Mouse (Mus musculus): ENCODE data around the gene Bbx. TPM values are rescaled to one million over a fixed set of nuclear protein-coding genes. Genes with fewer than 3 reads are reported as not detected.

Gene Bbx
- polyA plus RNA-seq, 2 experiments = 1.8 to 3.4 TPM

- ATAC-seq (ENCODE audit: insufficient read depth) = no peak
Observed at GRCm38 (mm10) chr16:50170812-50171211, 261.4 kb downstream of the Bbx start.

DNA sequence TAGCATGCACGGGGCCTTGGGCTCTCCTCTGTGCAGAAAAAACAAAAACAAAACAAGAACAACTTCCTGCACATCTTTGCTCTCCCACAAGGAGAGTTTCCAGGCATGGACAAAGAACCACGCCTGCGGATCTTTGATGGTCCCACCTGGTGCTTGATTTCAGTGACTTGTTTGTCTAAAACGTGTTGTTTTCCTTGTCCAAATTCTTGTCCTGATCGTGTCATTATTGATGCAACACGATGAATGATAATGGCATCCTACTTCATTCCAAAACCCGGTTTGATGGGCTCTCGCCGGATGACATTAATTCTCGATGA lies 264.2 kb downstream of the Bbx start:
- Histone ChIP-seq H3K4me1 (replicated peaks; ENCODE audit: control insufficient read depth in 2 of 2, insufficient read depth in 2 of 2, low read length in 1 of 2) (no peaks in the 10 kb centered on the region; a peak in 1 of 4 replicates), H3K27ac (no peak overlapping the region), H3K9me3 (ENCODE audit: control insufficient read depth, low read length) (no peaks in the 10 kb centered on the region), H3K9ac (replicated peaks) (no peak overlapping the region), H3K4me2 (ENCODE audit: low read depth) (no peak overlapping the region), H3K27me3 (ENCODE audit: control insufficient read depth, insufficient read depth, low read length) (no peaks in the 10 kb centered on the region), H3K4me3 (ENCODE audit: insufficient read depth in 1 of 2, low read depth in 2 of 2, low read length in 2 of 2) (no peak overlapping the region), H3K36me3 (replicated peaks; ENCODE audit: control insufficient read depth, insufficient read depth, low read depth) (no peaks in the 10 kb centered on the region)
- no peak for ATAC-seq (ENCODE audit: insufficient read depth)
- 62% methylated on average over 10 of the region's 10 CpGs for WGBS (ENCODE audit: insufficient replicate concordance)
- TF ChIP-seq CTCF (IDR thresholded peaks at IDR 0.05; ENCODE audit: low read depth) (no peak), EP300 (IDR thresholded peaks at IDR 0.05; ENCODE audit: low read depth) (no peak)
- DNase-seq (ENCODE audit: low read depth in 3 of 3, low spot score in 3 of 3) = no peak

More at GRCm38 (mm10) chr16:50170812-50171211, 261.4 kb downstream of the Bbx start:
- Histone ChIP-seq H3K4me2 (ENCODE audit: low read depth) (no peak overlapping the region), H3K9me3 (ENCODE audit: control insufficient read depth, low read length) (no peaks in the 10 kb centered on the region), H3K4me1 (replicated peaks; ENCODE audit: control insufficient read depth in 2 of 2, insufficient read depth in 2 of 2, low read length in 1 of 2) (no peaks in the 10 kb centered on the region), H3K4me3 (ENCODE audit: insufficient read depth in 1 of 2, low read depth in 2 of 2, low read length in 2 of 2) (no peak overlapping the region), H3K27ac (no peak overlapping the region), H3K36me3 (replicated peaks; ENCODE audit: control insufficient read depth, insufficient read depth, low read depth) (no peaks in the 10 kb centered on the region), H3K9ac (replicated peaks) (no peak overlapping the region), H3K27me3 (ENCODE audit: control insufficient read depth, insufficient read depth, low read length) (no peaks in the 10 kb centered on the region)
- TF ChIP-seq CTCF (IDR thresholded peaks at IDR 0.05; ENCODE audit: low read depth) (no peak), EP300 (IDR thresholded peaks at IDR 0.05; ENCODE audit: low read depth) (no peak)
- 81% methylated on average over 5 of the region's 5 CpGs for WGBS (ENCODE audit: insufficient replicate concordance)
- no peak for DNase-seq (ENCODE audit: low read depth in 3 of 3, low spot score in 3 of 3)

DNA sequence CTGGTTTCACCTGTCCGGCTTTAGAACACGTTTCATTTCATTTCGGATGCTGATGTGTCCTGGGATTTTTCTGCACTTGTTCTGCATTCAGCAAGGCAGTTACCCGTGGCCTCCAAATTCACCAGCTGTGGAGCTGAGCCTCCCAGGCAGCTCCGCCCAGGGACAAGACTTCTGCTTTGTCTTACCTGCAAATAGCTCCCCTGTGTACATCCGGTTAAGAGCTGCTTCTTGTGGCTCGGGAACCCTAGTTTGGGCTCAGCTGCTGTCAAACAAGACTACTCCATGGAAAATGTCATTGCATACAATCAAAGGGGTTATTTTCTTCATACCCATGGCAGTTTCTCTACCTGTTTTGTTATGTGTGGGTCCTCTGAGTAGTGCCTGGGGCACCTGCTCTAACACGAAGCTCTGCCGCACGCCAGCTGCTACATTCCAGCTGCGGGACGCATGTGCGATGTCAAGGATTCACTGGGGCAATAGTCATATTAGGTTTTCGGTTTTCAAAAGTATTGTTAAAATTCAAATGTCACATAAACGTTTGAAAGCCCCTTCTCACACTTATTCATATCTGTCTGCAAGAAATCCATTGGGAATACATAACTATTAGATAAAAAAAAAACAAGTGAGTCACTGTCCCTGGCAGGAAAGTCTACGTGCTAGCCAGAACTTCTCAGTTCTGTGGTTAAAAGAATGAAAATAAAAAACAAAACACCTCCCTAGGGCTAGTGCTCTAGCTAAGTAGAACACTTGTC lies 264.8 kb downstream of the Bbx start:
- TF ChIP-seq CTCF (IDR thresholded peaks at IDR 0.05; ENCODE audit: low read depth) = no peak
- no peak for TF ChIP-seq EP300 (IDR thresholded peaks at IDR 0.05; ENCODE audit: low read depth)
- no peak overlapping the region for H3K27ac ChIP-seq
- DNase-seq (ENCODE audit: low read depth in 3 of 3, low spot score in 3 of 3) (no peak), ATAC-seq (ENCODE audit: insufficient read depth) (no peak)
- no peaks in the 10 kb centered on the region for H3K27me3 ChIP-seq (ENCODE audit: control insufficient read depth, insufficient read depth, low read length)
- H3K4me3 ChIP-seq (ENCODE audit: insufficient read depth in 1 of 2, low read depth in 2 of 2, low read length in 2 of 2) = no peak overlapping the region
- H3K36me3 ChIP-seq (replicated peaks; ENCODE audit: control insufficient read depth, insufficient read depth, low read depth) = no peaks in the 10 kb centered on the region
- H3K4me2 ChIP-seq (ENCODE audit: low read depth) = no peak overlapping the region
- no peak overlapping the region for H3K9ac ChIP-seq (replicated peaks)
- no peaks in the 10 kb centered on the region; a peak in 1 of 4 replicates for H3K4me1 ChIP-seq (replicated peaks; ENCODE audit: control insufficient read depth in 2 of 2, insufficient read depth in 2 of 2, low read length in 1 of 2)
- H3K9me3 ChIP-seq (ENCODE audit: control insufficient read depth, low read length) = no peaks in the 10 kb centered on the region
- WGBS (ENCODE audit: insufficient replicate concordance) = 67% methylated on average over 16 of the region's 16 CpGs

DNA sequence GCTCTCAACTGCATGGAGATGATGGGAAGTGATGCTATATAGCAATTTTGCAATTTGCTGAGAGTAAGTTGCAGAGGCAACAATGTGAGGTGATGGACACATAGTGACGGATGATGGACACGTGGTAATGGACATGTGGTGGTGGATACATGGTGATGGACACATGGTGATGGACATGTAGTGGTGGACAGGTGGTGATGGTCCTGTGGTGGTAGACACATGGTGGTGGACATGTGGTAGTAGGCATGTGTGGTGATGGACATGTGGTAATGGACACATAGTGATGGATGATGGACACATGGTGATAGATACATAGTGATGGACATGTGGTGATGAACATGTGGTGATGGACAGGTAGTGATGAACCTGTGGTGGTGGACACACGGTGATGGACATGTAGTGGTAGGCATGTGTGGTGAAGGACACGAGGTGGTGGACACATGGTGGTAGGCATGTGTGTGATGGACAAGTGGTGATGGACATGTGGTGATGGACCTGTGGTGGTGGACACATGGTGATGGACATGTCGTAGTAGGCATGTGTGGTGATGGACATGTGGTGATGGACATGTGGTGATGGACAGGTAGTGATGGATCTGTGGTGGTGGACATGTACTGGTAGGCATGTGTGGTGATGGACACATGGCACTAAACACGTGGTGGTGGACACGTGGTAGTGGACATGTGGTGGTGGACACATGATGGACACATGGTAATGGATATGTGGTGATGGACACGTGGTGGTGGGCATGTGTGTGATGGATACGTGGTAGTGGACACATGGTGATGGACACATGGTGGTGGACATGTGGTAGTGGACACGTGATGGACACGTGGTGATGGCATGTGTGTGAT lies 271.5 kb downstream of the Bbx start:
- Histone ChIP-seq H3K4me2 (ENCODE audit: low read depth) (no peak overlapping the region), H3K27ac (no peak overlapping the region), H3K9me3 (ENCODE audit: control insufficient read depth, low read length) (no peaks in the 10 kb centered on the region), H3K27me3 (ENCODE audit: control insufficient read depth, insufficient read depth, low read length) (no peaks in the 10 kb centered on the region), H3K4me3 (ENCODE audit: insufficient read depth in 1 of 2, low read depth in 2 of 2, low read length in 2 of 2) (no peak overlapping the region), H3K36me3 (replicated peaks; ENCODE audit: control insufficient read depth, insufficient read depth, low read depth) (no peaks in the 10 kb centered on the region), H3K9ac (replicated peaks) (no peak overlapping the region), H3K4me1 (replicated peaks; ENCODE audit: control insufficient read depth in 2 of 2, insufficient read depth in 2 of 2, low read length in 1 of 2) (no peaks in the 10 kb centered on the region; a peak in 1 of 4 replicates)
- TF ChIP-seq EP300 (IDR thresholded peaks at IDR 0.05; ENCODE audit: low read depth) = no peak
- no peak for TF ChIP-seq CTCF (IDR thresholded peaks at IDR 0.05; ENCODE audit: low read depth)
- DNase-seq (ENCODE audit: low read depth in 3 of 3, low spot score in 3 of 3) (no peak), ATAC-seq (ENCODE audit: insufficient read depth) (no peak)
- 65% methylated on average over 11 of the region's 11 CpGs for WGBS (ENCODE audit: insufficient replicate concordance)

- no peaks in the 10 kb centered on the region; a peak in 1 of 4 replicates for H3K4me1 ChIP-seq (replicated peaks; ENCODE audit: control insufficient read depth in 2 of 2, insufficient read depth in 2 of 2, low read length in 1 of 2)
- no peak overlapping the region for H3K9ac ChIP-seq (replicated peaks)
- H3K27ac ChIP-seq = no peak overlapping the region
- WGBS (ENCODE audit: insufficient replicate concordance) = 74% methylated on average over 5 of the region's 5 CpGs
- no peak for TF ChIP-seq EP300 (IDR thresholded peaks at IDR 0.05; ENCODE audit: low read depth)
- no peak for TF ChIP-seq CTCF (IDR thresholded peaks at IDR 0.05; ENCODE audit: low read depth)
- no peak for DNase-seq (ENCODE audit: low read depth in 3 of 3, low spot score in 3 of 3)
- H3K36me3 ChIP-seq (replicated peaks; ENCODE audit: control insufficient read depth, insufficient read depth, low read depth) = no peaks in the 10 kb centered on the region
- H3K9me3 ChIP-seq (ENCODE audit: control insufficient read depth, low read length) = no peaks in the 10 kb centered on the region
- no peak overlapping the region for H3K4me2 ChIP-seq (ENCODE audit: low read depth)
- ATAC-seq (ENCODE audit: insufficient read depth) = no peak
- H3K27me3 ChIP-seq (ENCODE audit: control insufficient read depth, insufficient read depth, low read length) = no peaks in the 10 kb centered on the region
- H3K4me3 ChIP-seq (ENCODE audit: insufficient read depth in 1 of 2, low read depth in 2 of 2, low read length in 2 of 2) = no peak overlapping the region
Observed at GRCm38 (mm10) chr16:50158546-50158945, 273.6 kb downstream of the Bbx start.

Data from liver, embryonic 14.5 days (tissue).